Mouse (Mus musculus) small intestine, adult 2 months (tissue): ENCODE results near the gene Iqub. TPM values are rescaled to one million over a fixed set of nuclear protein-coding genes. Genes with fewer than 3 reads are reported as not detected.

ENCODE experiments used
- H3K27ac ChIP-seq: fragments of 200-500 bp; 2 replicates; pipeline ENCODE4 v1.5.1; 2012; ENCODE audit warnings: low read depth, low read length, control low read depth, inconsistent platforms; ENCODE audit not compliant: insufficient read depth
- H3K27me3 ChIP-seq: fragments of 200-500 bp; 2 replicates; pipeline ENCODE4 v1.6.1; 2012; ENCODE audit warnings: mild to moderate bottlenecking, moderate library complexity, low read length, inconsistent platforms; ENCODE audit not compliant: control insufficient read depth, insufficient read depth
- H3K36me3 ChIP-seq: fragments of 200-500 bp; 2 replicates; pipeline ENCODE4 v1.6.1; 2012; ENCODE audit warnings: mild to moderate bottlenecking, low read length, control low read depth, inconsistent platforms; ENCODE audit not compliant: control insufficient read depth, insufficient read depth
- H3K4me1 ChIP-seq: fragments of 200-500 bp; 2 replicates; pipeline ENCODE4 v1.6.1; 2012; ENCODE audit warnings: low read length, inconsistent platforms, mixed read lengths; ENCODE audit not compliant: control insufficient read depth, insufficient read depth, insufficient read length
- H3K4me3 ChIP-seq: fragments of 200-500 bp; 2 replicates; pipeline ENCODE4 v1.5.1; 2012; ENCODE audit warnings: low read depth, mild to moderate bottlenecking, control low read depth, inconsistent platforms, low read length, moderate library complexity
- CTCF ChIP-seq: fragments of 200-500 bp; IDR thresholded peaks from 2 replicates; pipeline ENCODE4 v1.5.1; 2012; ENCODE audit warnings: low read depth, mild to moderate bottlenecking, control low read depth, inconsistent platforms, low read length, moderate library complexity, mixed read lengths; ENCODE audit not compliant: insufficient replicate concordance, insufficient read length; ENCODE audit errors: extremely low read depth
- POLR2A ChIP-seq: fragments of 200-500 bp; IDR thresholded peaks from 2 replicates; pipeline ENCODE4 v1.6.1; 2012; ENCODE audit warnings: low read depth, mild to moderate bottlenecking, control low read depth, inconsistent platforms, low read length, moderate library complexity
- WGBS: fragments of 180-500 bp; shearing (Covaris S2); methylation state at CpG from one replicate; pipeline ENCODE4 v1.1.7; 2018; 5-methylcytosine and 5-hydroxymethylcytosine counted together
- polyA plus RNA-seq: library from polyadenylated mRNA; depleted of rRNA; stranded (reverse); fragments of >200 nt; gene quantifications from 2 replicates; pipeline ENCODE4 v1.2.3, GENCODE M21; 2012

Iqub gene
- polyA plus RNA-seq, 1 experiment = not detected

DNA sequence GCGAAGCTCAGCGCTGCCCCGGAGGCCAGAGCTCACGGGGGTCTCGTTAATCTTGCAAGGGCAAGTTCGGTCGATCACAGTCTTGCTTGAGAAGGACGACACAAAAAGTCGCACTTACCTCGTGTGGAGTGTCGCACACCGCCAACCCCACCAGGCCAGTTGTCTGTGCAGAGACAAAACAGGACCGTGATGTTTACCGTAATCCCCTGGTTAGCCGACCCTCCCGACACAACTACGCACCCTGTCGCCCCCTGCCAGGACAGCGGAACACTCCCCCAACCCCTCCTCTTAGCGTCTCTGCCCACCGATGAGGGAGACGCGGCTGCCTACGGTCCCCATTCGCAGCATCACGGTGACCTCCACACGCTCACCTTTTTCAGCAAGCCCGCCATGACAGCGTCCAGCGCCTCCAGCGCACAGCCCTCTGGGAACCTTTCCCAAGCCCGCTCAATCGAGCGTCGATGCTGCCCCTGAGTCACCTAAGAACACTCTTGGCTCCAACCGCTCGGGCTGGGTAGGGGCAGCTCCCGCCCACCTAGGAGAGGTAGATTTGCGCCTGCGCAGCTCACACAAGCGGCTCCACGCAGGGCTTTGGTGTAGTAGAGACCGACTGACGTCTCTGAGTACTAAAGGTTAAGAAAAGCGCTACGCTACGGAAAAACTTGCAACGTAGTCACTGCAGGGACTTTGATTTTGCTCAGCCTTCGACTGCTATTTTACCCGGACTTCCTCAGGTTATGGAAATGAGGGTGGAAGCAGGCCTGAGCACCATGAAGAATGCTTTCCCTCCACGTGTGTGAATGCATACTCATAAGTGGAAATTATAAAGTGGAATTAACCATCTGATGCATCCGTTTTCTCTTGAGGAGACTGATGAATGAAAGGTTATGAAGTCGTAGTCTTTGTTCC is 12.5 kb upstream of the Iqub start, which contains the start of gene Ndufa5:
TSS of gene Ndufa5 (minus strand) at position 859 of the 909 bp plus-strand sequence.
- no peak for TF ChIP-seq CTCF
- TF ChIP-seq POLR2A = peak; percentile 58
- Histone ChIP-seq H3K4me1 (0 out of 2 replicates have a peak, but pooled peaks cover 2% of the 10 kb centered on the region), H3K27me3 (no peaks in the 10 kb centered on the region), H3K36me3 (peaks cover 4% of the 10 kb centered on the region; the same call in 1 of the 2 replicates), H3K27ac (peak within 1 kb of the TSS; percentile 36), H3K4me3 (peak within 1 kb of the TSS; percentile 74)
- under 1% methylated on average over 53 of the region's 53 CpGs for WGBS

DNA sequence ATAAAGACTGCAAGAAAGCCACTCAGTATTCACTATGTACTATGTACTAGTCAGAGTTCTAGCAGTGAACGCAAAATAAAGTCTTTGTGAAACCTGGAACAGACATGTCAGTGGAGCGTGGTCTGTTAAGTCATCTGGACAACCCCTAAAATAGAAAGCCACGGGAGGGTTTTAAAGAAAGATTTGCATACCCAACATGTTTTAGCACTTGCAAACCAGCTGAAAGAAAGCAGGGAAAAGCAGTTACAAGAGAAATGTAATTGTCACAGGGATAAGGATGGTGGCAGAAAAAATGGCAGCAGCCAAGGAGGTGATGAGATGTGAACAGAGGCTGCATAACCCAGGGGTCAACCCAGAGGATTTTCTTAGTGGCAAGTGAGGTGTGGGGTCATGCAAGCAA is 10.8 kb upstream of the Iqub start:
- Histone ChIP-seq H3K36me3 (peaks cover 19% of the 10 kb centered on the region), H3K4me3 (no peak overlapping the region), H3K27me3 (no peaks in the 10 kb centered on the region), H3K27ac (no peak overlapping the region), H3K4me1 (0 out of 2 replicates have a peak, but pooled peaks cover 2% of the 10 kb centered on the region)
- WGBS = 79% methylated on average over 3 of the region's 3 CpGs
- no peak for TF ChIP-seq POLR2A
- TF ChIP-seq CTCF = no peak

DNA sequence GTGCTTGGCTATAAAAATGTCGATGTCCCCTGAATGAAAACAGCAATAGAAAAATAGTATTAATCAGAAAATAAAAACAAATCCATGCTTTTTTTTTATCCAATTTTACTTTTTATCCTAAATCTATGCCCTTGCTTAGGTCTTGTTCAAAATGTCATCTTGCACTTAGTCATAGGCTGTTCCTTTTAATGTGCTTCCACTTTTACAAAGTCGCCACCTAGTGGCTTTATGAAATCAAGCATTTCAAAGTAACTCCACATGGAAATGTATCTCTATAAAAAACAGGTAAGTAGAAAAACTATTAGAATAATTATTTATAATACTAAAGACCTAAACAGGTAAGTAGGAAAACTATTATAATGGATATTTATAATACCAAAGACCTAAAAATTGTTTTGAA is 1.3 kb upstream of the Iqub start:
- WGBS = 39% methylated on average over 2 of the region's 2 CpGs
- no peaks in the 10 kb centered on the region for H3K4me1 ChIP-seq

DNA sequence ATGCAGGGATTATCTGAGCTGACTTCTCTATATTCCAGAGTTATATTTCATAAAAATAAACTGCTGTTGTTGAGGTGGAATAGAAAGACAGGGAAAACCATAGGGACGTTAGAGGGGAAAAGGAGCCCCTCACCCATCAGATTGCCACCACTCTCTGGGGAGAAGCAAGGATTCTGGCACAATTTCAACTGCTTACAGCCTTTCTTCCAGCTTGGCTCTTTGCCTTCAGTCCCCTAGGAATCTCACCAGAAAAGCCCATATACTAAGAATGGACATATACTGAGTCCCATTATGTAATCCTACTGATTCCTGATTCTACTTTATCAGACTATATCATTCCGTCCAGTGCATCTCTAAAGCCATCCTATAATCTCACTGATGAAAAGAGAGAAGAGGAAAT is 10.7 kb downstream of the Iqub start:
- H3K27ac ChIP-seq = no peak overlapping the region
- H3K27me3 ChIP-seq = no peaks in the 10 kb centered on the region
- no peak overlapping the region for H3K4me3 ChIP-seq
- H3K4me1 ChIP-seq = no peaks in the 10 kb centered on the region
- H3K36me3 ChIP-seq = no peaks in the 10 kb centered on the region
- 80% methylated on average over 2 of the region's 2 CpGs for WGBS
- TF ChIP-seq CTCF (no peak), POLR2A (no peak)

More for the DNA sequence above, 1.3 kb upstream of the Iqub start:
- H3K36me3 ChIP-seq = peaks cover 24% of the 10 kb centered on the region
- no peak for TF ChIP-seq CTCF
- TF ChIP-seq POLR2A = no peak
- no peak overlapping the region for H3K4me3 ChIP-seq
- H3K27ac ChIP-seq = no peak overlapping the region
- H3K27me3 ChIP-seq = no peaks in the 10 kb centered on the region

DNA sequence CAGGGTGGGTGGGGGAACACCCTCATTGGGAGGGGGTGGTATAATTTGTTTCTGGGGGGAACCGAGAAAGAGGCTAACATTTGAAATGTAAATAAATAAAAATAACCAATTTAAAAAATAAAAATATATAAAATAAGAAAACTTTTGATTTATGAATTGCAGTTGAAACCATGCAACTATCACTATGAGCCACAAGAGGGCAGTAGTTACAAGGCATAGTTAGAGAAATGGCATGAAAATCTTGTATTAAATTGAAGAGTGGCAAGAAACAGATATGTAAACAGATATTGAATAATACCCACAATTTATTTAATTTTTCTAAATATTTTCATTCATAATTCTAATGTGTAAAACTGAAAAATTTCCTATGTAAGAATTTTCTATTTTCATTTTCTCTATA is 24.5 kb downstream of the Iqub start:
- WGBS = 9% methylated on average over 1 of the region's 1 CpGs
- no peak for TF ChIP-seq POLR2A
- no peak for TF ChIP-seq CTCF
- Histone ChIP-seq H3K27me3 (no peaks in the 10 kb centered on the region), H3K36me3 (no peaks in the 10 kb centered on the region), H3K4me1 (no peaks in the 10 kb centered on the region), H3K27ac (no peak overlapping the region), H3K4me3 (no peak overlapping the region)

DNA sequence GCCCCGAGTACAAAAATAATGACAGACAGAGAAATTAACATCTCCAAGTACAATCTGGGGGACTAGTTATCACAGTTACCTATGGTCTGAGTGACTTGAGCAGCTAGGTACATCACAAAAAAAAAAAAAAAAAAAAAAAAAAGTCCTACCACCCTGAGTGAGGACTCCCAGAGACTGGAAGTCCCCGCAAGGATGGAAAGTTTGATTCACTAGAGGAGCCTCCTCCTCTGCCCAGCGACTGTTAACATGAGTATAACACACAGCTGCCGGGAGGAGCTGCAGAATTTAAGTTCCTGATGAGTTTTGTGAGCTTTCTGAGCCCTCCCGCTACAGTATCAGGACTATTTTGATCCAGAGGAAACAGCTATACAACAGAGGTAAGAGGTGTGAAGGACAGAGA is 28.3 kb downstream of the Iqub start:
- TF ChIP-seq CTCF (no peak), POLR2A (no peak)
- H3K4me3 ChIP-seq = no peak overlapping the region
- H3K27ac ChIP-seq = no peak overlapping the region
- no peaks in the 10 kb centered on the region for H3K27me3 ChIP-seq
- no peaks in the 10 kb centered on the region for H3K4me1 ChIP-seq
- WGBS = 76% methylated on average over 5 of the region's 5 CpGs
- no peaks in the 10 kb centered on the region for H3K36me3 ChIP-seq

DNA sequence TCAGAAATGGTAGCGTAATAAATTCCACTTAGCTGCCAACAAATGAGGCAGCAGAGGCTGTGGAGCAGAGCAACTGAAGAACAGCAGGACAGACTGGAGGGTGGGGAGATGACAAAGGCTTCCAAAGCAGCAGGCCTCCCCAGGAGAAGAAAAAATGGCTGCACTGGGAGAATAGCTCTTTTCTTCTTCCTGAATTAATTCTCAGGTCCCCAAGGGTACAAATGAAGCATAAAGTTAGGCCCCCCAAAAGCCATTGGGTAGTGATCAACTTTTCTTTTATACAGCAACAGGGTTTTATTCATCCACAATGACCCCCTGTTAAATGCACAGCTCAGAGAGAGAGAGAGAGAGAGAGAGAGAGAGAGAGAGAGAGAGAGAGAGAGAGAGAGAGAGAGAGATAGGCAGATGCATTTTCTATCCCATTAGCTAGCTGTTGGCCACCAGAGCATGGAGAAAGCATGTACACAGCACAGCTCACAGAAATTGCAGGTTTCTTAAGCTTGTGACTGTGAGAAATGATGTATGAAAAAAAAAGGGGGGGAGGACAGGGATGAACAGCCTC is 44.2 kb downstream of the Iqub start:
- WGBS = 86% methylated on average over 1 of the region's 1 CpGs
- H3K27me3 ChIP-seq = no peaks in the 10 kb centered on the region

More for the DNA sequence above, 44.2 kb downstream of the Iqub start:
- Histone ChIP-seq H3K4me1 (no peaks in the 10 kb centered on the region), H3K27ac (no peak overlapping the region), H3K36me3 (no peaks in the 10 kb centered on the region), H3K4me3 (no peak overlapping the region)
- TF ChIP-seq CTCF (no peak), POLR2A (no peak)
